Mouse (Mus musculus) lung, postnatal 14 days (tissue): ENCODE measurements around the gene Ubqln1.
A peak's percentile ranks its signal among the peaks of the same experiment; 100 is the strongest.
"Not testable (repeated sequence)": the region's sequence is repeated elsewhere in the genome, so short reads cannot be mapped to it uniquely, and the experiment has no call there.

Source experiments
- DNase-seq: peaks from one replicate; pipeline ENCODE4 v3.0.0; 2021

Gene Ubqln1

DNA sequence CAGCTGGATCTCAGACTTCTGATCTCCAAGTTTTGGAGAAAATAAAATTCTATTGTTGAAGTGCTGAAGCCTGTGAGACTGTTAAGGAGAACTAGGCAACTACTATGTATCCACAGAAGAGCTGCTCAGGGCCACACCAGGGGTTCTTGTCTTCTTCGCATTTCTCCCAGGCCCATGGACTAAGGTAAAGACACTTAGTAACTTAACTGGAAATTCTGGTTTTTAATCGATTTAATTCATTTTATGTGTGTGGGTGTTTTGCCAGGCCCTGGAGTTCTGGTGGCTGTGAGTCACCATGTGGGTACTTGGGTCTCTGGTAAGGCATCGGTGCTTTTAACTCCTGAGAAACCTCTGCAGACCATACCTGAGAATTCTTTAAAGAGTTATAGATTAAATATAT lies 65.8 kb downstream of the Ubqln1 start:
- no peak for DNase-seq

DNA sequence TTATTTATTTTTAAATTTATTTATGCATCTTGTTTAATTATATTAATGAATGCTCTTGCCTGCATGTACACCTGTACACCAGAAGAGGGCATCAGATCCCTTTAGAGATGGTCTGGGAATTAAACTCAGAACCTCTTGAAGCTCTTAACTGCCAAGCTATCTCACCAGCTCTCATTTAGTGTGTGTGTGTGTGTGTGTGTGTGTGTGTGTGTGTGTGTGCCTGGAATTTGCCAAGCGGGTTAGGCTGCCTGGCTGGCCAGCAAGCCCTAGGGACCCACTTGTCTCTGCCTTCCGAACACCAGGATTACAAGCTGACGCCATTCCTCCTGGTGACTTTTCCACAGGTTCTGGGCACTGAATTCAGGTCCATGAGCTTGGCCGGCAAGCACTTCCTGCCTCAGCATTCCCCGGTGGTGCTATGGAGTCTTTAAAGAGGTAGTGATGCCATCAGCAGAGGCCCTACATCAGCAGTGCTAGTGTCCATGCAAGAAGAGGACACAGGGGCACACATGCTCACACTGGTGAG lies 66.4 kb downstream of the Ubqln1 start:
- DNase-seq: no peak

DNA sequence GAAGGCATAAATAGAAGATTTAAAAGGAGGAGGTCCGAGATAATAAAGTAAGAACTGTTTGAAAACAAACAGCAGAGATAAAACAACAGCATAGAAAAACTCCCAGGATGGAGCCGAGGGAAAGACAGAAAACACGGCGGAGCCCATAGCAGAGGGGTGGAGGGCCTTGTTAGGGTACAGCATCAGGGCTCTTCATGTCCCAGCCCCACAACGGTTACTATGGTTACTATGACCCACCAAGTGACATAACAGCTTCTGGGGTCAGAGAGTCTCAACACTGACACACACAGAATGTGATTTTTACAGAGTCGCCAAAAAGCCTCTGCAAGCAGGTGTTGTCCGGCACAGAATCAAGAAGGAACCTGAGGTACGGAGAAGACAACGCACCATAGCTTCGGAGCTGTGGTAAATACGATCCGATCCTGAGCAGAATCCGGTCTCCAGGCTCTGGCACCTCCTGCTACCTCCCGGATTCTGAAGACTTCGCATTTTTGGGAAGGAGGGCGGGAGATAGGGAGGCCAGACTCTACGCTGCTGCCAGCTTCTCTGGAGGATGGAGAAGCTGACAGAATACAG lies 67.1 kb downstream of the Ubqln1 start:
- DNase-seq: no peak

DNA sequence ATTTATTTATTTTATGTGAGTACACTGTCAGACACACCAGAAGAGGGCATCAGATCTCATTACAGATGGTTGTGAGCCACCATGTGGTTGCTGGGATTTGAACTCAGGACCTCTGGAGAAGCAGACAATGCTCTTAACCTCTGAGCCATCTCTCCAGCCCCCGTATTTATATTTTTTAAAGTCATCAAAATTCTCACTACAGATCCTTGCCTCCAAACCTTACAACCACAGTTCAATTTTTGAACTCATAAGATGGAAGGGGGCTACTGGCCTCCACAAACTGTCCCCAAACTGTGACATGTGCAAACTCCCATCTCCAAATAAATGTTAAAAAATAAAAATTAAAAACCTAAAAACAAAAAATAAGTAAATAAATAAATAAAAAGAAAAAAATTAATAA lies 67.7 kb downstream of the Ubqln1 start:
- DNase-seq: no peak

DNA sequence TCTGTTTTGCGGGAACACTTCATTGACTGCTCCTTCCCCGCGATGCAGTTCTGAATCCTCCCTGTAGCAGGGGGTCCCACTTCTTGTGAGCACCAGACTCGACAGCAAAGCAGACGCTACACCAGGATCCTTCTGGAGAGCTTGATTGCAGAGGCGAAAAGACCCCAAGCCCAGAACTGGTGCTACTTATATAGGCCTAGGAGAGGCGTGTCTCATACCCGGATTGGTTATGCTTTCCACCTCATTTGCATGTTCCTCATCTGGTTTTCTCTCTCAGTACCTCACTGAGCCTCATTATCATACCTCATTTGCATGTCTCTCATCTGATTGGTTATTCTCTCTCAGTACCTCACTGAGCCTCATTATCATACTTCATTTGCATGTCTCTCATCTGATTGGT lies 68.8 kb downstream of the Ubqln1 start:
- not testable (repeated sequence) for DNase-seq

DNA sequence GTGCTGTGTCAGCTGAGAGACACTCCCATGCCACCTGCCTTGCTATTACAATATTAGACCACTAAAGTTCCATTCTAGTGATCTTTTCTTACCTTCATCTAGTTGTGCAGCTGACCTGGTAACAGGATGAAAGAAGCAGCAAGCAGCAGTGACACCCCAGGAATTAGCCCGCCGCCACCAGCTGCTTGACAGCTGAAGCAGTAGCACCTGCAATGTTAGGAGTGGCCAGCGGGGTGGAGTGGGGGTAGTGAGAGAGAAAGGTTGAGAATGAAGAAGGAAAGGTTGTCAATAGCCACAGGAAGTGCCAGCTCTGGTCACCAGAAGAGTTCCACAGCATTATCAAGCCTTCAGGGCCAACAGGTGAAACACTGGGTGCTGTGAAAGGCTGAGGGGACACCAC lies 83.8 kb downstream of the Ubqln1 start:
- DNase-seq: no peak

DNA sequence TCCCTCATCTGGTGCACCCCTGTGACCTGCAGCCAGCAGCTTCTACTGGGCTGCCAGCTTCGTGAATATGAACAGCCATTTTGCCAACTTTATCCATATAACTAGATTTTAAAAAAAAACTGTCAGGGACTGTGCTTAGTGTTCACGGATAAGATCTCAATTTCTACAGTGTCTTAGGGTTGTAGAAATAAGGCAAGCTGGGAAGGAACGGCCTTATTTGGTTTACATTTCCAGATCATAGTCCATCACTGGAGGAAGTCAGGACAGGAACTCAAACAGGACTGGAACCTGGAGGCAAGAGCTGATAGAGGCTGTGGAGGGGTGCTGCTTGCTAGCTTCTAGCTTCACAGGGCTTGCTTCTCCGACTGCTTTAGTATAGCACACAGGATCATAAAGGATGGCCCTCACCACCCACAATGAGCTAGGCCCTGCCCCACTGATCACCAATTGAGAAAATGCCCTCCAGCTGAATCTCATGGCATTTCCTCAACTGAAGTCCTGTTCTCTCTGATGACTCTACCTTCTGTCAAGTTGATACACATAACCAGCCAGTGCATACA lies 85.7 kb downstream of the Ubqln1 start:
- DNase-seq: no peak

DNA sequence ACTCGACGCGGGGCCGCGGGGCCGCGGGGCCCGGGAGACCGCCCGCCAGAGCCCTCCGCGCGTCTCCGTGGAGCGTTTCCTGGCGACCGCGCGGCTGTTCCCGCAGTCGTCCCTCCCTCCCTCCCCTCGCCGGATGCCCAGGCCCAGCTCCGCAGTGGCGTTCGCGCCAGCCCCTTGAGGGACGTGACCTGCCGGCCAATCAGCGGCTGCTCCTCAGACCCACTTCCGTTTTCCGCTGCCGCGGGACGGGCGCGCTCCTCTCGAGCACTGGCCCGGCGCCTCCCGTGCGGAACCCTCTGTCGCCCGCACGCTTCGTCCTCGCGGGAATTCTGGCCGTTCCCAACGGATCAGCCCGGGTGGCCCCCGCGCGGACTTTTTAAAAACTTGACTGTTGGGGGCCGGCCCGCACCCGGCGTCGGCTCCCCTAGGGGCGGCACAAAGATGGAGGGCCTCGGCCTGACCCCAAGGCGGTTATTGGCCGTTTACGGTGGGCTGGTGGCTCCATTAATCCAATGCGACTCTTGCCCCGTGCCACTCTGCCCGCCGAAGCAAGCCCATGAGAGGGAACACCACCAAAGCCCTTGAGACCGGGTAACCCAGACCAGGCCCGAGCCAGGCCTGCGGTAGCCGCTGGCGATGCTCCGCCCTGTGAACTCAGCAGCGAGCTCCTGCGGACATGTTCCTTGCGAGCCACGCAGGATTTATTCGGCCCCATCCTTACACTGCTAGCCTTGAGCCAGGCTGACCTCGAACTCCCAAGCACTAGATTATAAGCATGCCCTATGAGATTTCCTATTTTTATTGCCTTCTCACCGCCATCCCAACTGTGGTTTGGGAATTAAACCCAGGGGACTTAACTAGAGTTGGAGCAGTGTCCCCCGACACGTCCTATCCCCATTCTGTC lies 86.4 kb downstream of the Ubqln1 start:
- DNase-seq: peak; percentile 95

DNA sequence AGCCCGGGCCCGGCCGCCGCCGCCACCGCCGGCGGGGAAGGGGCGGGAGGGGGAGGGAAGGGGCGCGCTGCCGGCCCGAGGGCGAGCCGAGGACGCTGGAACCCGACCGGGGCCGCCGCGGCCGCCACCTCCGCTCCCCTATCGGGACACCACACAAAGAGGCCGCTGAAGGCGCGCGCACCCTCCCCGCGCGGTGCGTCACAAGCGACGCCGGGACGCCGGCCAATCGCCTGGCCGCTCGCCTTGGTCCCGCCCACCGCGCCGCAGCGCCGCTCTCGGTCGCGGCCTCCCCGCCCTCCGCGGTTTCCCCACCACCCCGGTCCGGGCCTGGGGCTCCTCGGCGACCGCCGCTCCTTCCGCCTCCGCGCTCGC lies 87.1 kb downstream of the Ubqln1 start, which contains the start of gene Hnrnpa0:
Gene Hnrnpa0 (minus strand): TSS at position 161 of the 372 bp plus-strand sequence.
- DNase-seq: peak; percentile 96

DNA sequence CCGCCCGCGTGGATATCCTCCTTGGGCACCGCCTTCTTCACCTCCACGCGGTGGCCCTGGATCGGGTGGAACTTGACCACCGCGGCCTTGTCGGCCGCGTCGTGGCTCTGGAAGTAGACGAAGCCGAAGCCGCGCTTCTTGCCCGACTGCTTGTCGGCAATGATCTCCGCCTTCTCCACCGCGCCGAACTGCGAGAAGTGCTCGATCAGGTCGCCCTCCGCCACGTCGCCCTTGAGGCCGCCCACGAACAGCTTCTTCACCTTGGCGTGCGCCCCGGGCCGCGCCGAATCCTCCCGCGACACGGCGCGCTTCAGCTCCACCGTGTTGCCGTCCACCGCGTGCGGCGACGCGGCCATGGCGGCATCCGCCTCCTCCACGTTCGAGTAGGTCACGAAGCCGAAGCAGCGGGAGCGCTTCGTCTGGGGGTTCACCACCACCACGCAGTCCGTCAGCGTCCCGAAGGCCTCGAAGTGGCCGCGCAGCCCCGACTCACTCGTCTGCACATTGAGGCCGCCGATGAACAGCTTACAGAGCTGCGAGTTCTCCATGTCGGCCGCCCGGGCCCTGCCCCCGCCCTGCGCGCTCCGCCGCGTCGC lies 87.6 kb downstream of the Ubqln1 start:
- DNase-seq: peak; percentile 57

DNA sequence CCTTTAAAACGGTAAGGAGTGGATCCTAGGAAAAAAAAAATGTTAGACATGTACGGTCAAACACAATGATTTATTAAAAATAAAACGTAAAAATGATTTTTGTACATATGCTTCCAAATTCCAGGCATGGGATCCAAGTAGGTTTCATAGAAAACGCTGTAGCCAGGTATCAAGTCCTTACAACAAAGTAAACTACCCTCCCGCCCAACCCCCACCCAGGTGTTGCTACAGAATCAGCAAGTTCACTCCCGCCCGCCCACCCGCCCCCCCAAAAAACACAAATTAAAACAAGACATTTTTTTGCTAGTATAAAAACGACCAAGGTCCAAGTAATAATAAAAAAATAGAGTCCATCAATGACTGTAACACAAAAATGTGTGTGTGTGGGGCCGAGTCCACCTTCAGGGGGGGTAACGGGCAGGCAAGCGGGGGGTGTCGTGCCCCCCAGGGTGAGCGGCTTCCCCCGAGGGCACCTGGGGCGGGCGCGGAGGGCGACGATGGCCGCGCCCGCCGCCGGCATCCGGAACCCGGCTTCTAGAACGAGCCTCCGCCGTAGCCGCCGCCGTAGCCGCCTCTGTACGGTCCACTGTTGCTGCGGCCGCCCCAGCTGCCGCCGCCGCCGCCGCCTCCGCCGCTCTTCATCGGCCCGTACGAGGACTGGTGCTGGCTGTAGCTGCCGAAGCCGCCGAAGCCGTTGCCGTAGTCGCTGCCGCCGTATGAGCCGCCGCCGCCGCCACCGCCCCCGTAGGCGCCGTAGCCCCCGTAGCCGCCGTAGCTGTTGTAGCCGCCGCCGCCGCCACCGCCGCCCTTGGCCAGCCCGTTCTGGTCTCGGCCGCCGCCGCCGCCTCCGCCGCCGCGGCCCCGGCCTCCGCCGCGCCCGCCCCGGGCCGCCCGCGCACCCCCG lies 88.3 kb downstream of the Ubqln1 start:
- no peak for DNase-seq
